Mouse (Mus musculus) ovary, postnatal 14 days (tissue): ENCODE results near the gene Caap1.

ENCODE experiments used
- DNase-seq: peaks from one replicate; pipeline ENCODE4 v3.0.0; 2022; ENCODE audit warnings: low spot score

The Caap1 gene

GRCm38 (mm10) chr4:94556265-94557054, at the start of gene Caap1, which contains the start of gene Gm10306:
Caap1 (minus strand) TSS chr4:94556796.
Gm10306 (plus strand) TSS chr4:94556546.
- peak; percentile 94 for DNase-seq

GRCm38 (mm10) chr4:94605591-94605990, 49.0 kb upstream of the Caap1 start:
- DNase-seq, result no peak

DNA sequence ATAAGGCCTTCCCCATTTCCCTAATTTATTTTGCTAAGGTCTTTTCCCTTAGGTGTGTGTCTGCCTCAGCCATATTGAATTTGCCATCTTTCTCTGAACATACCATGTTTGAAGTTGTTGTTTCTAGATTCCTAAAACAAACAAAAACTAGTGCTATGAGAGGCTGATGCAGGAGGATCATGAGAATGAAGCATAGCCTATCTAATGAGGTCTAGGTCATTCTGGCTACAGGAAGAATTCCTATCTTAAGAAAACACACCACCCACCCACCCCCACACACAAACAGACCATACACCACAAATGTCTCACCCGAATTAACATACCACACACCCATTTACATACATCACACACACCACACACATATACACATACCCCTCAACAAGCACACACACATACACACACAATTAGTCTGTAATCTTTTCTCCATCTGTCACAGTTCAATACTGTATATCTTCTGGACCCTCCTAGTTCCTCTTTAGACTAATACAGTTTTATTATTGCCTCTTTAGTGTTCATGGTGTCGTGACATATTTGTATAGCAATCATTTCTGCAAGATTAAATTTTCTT, 47.9 kb upstream of the Caap1 start:
- DNase-seq, result no peak

DNA sequence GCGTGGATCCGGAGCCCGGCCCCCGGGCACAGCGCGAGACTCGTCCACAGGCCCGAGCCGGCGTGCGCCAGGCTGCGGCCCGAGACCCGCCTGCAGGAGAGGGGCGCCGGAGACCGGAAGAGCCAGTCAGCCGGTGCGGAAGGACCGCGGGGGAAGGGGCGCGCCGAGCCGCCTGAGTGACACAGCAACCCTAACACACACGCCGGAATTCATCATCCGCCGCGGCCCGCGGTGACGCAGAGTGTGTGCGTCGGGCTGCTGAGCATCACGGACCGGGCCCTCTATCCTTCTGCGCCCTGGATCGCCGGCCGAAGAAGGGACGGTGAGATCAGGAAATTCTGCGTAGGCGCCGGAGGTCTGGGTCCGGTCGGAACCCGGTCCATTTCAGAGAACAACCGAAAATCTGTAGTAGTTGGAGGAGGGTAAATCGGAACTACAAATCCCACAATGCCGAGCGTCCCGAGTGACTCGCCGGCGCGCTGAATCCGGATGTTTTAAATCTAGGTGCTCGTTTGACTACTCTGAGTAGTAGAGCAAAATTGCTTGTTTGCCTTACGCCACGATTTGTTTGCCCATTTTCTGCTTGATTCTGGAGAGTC, 46.5 kb upstream of the Caap1 start, which contains the start of gene Plaa:
Gene Plaa (minus strand): TSS at position 214 of the 599 bp plus-strand sequence.
- peak; percentile 88 for DNase-seq

- DNase-seq, result no peak
These were observed 46.0 kb upstream of the Caap1 start for GRCm38 (mm10) chr4:94602496-94603030.

GRCm38 (mm10) chr4:94601395-94601794, 44.8 kb upstream of the Caap1 start:
- DNase-seq, result no peak

DNA sequence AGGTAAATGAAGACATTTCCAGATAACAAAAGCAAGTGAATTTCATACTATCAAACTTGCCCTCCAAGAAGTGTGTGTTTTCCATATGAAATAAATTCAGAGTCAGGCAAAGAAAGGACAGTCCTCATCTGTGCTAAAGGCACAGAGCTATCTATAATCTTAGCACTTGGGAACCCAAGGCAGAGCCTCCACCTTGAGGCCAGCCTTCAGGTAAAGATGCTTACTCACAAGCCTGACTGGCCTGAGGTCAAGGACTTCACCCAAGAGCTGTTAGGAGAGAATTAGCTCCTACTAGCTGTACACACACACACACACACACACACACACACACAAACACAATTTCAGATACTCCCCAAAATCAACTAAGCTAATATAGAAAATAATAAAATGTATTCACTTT, 36.1 kb upstream of the Caap1 start:
- DNase-seq, result no peak

GRCm38 (mm10) chr4:94591765-94592381, 35.3 kb upstream of the Caap1 start:
- no peak for DNase-seq

DNA sequence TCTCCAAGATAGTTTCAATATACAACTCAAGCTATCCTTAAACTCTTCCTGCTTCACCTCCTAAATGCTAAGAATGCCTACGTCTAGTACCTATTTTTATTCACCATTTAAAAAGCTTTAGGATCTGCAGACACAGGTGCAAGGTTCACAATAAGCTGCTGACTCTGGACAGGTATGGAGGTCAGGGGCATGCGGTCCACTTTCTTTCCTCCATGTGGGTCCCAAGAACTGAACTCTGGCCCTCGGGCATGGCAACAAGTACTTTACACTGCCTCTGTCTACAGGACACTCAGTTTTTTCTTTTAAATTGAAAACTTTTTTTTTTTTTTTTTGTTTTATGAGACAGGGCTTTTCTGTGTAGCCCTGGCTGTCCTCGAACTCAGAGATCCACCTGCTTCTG, 16.1 kb upstream of the Caap1 start:
- no peak for DNase-seq

GRCm38 (mm10) chr4:94564297-94564696, 7.7 kb upstream of the Caap1 start:
- no peak for DNase-seq

DNA sequence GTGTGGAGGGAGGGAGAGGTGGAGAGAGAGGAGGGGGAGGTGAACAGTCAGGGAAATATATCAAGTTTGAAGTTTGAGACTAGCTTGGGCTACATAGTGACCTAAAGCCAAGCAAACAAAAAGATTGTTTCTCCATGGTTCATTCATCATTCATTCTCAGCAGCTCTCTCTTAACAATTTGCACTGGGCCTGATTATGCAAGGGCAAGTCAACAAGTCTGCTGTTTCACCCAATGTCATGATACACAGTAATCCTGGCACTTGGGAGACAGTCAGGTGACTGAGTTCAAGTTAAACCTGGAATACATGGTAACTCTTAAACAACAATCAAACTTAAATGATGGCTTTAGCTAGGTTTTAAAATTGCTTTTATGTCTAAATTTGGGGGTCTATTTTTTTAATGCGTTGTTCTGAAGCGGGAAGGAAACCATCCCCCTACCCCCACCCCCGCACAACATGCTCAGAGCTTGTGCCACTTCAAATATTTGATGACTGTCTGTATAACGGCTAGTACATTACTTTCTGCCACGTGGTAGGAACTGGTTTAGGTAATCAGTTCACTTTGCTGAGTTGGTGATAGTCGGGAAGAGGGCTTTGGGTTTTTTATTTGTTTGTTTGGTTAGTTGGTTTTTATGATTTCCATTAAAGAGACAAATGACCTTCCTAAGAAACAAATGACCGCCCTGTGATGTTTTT, 5.5 kb upstream of the Caap1 start:
- no peak for DNase-seq

DNA sequence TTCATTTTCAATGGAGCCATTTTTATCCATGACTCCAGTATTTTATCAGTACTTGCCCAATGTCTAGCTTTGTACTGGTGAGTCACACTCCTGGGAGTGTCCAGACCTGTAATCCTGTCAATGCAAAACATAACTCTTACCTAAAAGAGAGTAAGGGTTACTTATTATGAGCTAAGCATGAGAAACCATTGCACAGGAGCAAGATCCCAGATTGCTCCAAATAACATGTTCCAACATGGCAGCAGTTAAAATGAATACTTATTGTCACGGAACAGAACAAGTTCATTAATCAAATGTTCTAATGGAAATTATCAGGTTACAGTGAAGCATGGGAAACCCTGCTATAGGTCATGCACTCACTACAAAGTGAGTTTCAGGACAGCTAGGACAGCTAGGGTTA, 3.7 kb upstream of the Caap1 start:
- DNase-seq, result no peak

DNA sequence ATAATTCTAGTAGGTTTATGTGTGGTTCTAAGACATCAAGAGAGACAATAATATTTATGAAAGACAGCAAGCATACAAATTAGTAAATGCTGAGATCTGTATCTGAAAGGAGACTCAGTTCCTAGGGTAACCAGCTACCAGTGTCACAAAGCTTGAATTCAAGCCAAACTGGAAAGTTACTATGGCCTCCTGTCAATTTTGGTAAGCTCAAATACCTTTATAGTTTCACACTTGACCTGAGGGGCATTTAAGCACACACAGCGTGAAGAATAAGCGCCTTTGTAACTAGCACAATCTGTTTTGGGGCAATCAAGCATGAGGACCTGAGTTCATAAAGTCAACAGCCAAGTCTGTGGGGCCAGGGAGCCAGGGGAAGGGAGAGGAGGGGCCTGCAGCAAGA, 2.7 kb upstream of the Caap1 start:
- DNase-seq, result no peak

- DNase-seq, result no peak
These were observed 549 bp upstream of the Caap1 start for GRCm38 (mm10) chr4:94557145-94557544.

DNA sequence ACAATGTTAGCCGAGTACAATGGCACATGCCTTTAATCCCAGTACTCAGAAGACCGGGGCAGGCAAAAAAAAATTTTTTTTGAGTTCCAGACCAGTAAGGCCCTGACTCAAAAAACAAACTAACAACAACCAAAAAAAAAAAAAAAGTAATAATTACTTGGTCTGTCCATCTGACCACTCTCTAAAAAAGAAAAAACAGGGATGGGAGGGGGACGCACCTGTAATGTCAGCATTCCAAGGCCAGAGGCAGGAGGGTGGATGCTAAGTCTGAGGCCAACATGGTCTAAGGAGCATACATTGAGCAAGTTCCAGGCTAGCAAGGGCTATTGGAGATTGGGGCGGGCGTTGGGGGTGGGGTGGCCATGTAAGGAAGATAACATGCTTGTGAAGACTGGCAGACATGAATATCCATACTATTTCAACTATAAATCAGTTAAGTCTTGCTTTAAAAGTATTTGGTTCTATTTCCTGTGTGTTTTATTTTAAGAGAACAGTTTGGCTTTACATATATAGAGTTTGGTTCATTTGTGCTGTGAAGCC, 1.6 kb downstream of the Caap1 start:
- no peak for DNase-seq

DNA sequence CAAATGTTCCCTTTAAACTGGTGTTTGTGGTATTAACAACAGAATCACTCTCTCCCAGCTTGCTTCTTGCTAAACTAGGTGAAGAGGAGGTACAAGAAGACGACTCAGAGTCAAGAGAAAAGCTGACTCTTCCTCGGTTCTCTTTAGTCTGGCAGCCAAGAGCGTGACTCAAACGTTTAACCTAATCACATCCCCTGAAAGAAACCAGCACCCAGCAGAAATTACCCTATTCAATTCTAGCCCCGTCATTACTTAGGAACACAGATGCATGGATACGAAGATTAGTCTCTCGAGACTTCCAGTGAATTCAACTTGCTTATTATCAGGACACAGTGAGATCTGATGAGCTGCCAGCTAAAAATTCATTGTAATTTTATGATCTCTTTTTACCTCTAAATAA, 12.3 kb downstream of the Caap1 start:
- no peak for DNase-seq

DNA sequence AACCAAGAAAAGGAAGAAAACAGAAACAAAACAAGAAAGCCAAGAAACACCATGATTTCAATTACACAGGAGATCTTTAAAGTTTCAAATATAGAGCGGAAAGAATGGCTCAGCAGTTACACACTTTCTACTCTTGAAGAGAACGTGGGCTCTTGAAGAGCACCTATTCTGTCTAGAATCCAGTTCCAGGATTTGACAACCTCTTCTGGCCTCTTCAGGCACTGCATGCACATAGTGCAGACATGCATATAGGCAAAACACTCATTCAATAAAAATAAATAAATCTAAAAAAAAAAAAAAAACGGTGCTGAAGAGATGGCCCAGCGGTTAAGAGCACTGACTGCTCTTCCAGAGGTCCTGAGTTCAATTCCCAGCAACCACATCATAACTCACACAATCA, 13.6 kb downstream of the Caap1 start:
- DNase-seq, result no peak

GRCm38 (mm10) chr4:94533205-94533604, 23.4 kb downstream of the Caap1 start:
- DNase-seq, result no peak

DNA sequence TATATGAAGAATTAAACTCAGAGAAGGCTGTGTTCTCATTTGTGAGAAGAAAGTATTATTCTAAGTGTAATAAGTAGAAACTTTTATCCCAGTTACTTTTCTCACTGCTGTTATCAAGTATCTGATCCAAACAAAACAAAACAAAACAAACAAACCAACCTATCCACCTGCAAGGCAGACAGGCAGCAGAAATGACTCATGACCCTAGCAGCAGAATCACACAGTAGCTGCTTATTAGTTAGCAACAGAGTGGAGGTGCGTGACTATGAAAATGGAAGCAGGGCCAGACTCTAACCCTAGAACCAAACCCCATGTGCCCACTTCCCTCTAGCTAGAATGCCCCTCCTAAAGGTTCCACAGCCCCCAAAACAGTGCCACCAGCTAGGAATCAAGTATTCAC, 27.1 kb downstream of the Caap1 start:
- no peak for DNase-seq

- no peak for DNase-seq
These were observed 33.3 kb downstream of the Caap1 start for GRCm38 (mm10) chr4:94523321-94523720.

DNA sequence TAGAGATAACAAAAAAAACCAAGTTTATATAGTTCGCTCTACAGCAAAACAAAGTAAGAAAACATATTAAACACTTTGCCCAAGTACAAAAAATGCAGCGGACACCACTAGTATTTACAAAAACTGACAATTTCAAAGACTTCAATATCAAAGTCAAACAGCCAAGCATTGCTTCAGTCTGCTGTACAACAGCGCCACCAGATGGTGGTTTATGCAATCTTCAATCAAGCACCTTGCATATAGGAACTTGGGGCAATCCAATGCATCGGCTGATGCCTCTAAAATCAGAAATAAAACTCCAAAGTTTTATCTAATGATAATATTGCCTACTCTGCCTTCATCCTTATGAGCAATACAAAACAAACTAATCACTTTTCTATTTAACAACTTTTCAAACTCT, 39.0 kb downstream of the Caap1 start:
- peak; percentile 46 for DNase-seq

DNA sequence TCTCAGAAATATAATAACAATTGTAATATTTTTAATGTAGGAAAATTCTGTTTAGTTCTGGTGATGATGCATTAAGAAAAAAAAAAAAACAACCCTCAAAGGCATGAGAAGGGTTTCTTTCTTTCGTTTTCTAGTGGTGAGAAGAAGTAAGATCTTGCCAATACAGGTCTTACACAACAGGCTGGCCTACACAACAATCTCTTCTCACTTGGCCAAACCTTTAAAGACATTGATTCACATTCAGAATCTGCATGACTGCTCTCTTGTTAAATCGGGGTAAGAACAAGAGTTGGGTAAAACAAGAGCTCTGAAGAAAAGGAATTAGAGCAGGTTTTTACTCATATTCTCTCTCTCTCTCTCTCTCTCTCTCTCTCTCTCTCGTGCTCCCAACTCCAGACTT, 41.2 kb downstream of the Caap1 start:
- DNase-seq, result no peak
